Mouse (Mus musculus) gastrocnemius, adult 18-20 months (tissue): ENCODE measurements around the gene Pde4b. TPM values are rescaled to one million over a fixed set of nuclear protein-coding genes. Genes with fewer than 3 reads are reported as not detected.

Experiments used
- DNase-seq: peaks from one replicate; pipeline ENCODE4 v3.0.0; 2021; ENCODE audit warnings: low spot score
- total RNA-seq, 2 experiments: library from RNA; stranded (reverse); gene quantifications; 2 replicates each; pipeline ENCODE4 v1.2.3; 2021

Pde4b gene
- total RNA-seq, 2 experiments from 2014 or later = 74.5 to 102 TPM

- peak; percentile 88 for DNase-seq
These were observed 482.8 kb downstream of the Pde4b start for GRCm38 (mm10) chr4:102569950-102570765.

DNA sequence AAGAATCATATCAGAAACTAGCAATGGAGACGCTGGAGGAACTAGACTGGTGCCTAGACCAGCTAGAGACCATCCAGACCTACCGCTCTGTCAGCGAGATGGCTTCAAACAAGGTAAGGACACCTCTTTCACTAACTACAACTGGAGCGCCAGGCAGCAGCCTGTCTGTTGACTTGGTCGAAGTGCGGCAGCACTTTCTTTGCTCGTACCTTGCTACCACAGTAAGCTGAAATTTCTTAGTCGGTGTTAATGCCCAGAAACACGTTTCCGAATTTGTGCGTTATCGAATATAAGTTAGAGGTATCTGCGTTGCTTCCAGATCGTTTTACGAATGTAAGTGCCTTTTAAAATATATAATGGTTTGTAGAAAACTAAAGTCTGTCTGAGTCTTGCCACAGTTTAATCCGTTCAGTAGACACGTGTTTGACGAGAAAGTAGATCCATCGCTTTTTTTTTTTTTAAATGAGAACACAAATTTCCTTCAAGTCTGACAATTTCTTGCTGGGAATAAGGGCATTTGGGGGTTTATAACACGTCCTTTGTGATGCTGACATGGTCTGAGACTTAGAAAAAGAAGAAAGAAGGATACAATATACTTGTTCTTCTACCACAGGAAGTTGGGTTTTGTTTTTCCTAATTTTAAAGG lies 483.5 kb downstream of the Pde4b start:
- no peak for DNase-seq

DNA sequence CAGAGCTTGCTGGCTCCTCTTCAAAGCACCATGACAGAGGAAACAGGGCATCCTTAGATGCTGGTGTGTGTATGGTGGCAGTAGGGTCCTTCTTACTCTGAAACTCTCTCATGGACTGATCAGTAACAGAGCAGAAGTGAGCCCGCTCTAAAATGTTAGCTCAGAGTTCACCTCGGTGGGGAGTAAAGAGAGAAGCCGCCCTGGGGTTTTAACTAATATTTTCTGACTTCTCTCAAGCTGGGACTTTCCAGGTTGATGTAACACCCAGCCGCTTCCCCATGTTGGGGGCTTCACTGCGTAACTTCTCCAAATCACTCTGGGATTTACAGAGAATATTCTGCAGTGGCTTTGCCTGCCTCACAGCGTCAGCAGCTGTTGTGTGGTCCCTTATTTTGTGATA lies 484.7 kb downstream of the Pde4b start:
- DNase-seq = no peak

- DNase-seq = no peak
These were observed 485.2 kb downstream of the Pde4b start for GRCm38 (mm10) chr4:102572591-102572990.

GRCm38 (mm10) chr4:102573361-102573781 lies 486.0 kb downstream of the Pde4b start:
- peak; percentile 62 for DNase-seq

GRCm38 (mm10) chr4:102574226-102574625 lies 486.9 kb downstream of the Pde4b start:
- DNase-seq = peak; percentile 92

- no peak for DNase-seq
These were observed 487.4 kb downstream of the Pde4b start for GRCm38 (mm10) chr4:102574666-102575254.

DNA sequence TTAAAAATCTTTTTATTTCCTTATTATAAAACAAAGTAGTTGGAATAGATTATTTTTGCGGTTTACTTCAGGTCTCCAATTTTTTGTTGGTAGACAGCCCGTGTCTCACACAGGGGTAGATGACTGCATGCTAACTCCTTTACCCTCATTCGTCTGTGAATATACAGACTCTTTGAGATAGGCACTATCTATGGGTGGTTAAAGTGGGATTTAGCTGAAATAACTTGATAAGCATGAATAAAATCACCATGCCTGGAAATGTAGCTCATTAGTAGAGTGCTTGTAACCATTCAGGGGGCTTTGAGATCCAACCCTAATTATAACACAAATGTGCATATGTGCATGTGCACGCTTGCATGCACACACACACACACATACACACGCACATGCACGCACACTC lies 488.8 kb downstream of the Pde4b start:
- DNase-seq = no peak

GRCm38 (mm10) chr4:102577636-102578035 lies 490.3 kb downstream of the Pde4b start:
- no peak for DNase-seq

DNA sequence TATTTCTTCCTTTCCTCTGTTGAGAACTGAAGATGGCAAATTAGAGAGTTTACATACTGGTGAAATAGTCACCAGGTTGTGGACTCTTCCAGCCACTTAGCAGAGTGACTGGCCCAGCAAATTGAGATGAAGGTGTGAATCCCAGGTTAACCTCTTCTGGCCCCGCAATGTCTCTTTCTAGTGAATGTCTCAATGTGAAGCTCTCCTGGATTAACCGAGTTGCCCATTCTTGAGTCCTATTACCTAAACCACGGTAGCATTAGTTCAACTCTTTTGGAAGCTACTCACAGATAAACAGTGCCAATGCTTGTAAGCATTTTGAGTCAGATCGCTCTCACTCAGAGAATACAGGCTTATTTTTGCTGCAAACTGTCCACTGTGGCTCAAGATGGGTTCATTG lies 491.7 kb downstream of the Pde4b start:
- DNase-seq = no peak

- DNase-seq = no peak
These were observed 492.4 kb downstream of the Pde4b start for GRCm38 (mm10) chr4:102579746-102580145.

DNA sequence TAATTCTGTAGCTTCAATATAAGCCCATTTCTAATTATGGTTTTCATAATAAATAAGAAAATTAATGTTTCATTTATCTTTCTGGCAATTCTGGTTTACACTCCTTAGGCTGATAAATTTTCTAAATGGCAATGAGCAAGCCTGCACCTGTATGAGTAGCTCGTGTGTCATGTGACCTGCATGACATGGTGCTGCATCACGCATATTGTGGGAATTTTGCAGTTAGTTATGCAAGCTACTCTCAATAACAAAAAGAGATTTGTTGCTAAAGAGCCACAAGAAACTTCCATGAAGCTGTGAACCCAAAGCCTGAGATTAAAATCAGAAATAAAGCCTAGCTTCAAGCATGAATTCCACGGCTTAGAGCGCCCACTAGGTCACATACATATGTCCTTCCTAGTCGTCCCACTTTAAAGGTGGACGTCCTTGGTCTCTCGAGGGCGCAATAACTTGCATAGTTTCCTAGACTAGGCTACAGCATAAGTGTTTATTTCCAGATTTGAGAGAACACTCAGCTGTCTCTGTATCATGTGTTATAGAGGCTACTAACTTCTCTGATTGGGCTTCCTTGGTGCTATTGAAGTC lies 494.9 kb downstream of the Pde4b start:
- no peak for DNase-seq

DNA sequence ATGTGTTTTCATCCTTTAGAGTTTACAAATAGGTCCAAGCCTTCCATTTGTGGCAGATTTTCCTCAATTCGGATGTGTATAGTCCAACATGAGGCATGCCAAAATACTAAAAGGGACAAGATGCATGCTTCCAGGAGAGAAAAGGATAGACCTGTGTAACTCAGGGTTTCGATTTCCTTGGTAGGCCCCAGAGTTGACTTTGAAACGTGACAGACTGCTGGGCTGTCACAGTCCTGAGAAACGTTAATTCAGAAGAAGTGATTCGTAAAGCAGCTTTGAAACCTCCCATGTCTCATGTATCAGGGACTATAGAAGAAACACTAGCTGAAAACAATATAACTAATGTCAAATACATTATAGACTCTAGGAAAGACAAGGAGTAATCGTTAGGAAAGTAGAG lies 495.6 kb downstream of the Pde4b start:
- DNase-seq = no peak

- DNase-seq = no peak
These were observed 496.1 kb downstream of the Pde4b start for GRCm38 (mm10) chr4:102583469-102583868.

DNA sequence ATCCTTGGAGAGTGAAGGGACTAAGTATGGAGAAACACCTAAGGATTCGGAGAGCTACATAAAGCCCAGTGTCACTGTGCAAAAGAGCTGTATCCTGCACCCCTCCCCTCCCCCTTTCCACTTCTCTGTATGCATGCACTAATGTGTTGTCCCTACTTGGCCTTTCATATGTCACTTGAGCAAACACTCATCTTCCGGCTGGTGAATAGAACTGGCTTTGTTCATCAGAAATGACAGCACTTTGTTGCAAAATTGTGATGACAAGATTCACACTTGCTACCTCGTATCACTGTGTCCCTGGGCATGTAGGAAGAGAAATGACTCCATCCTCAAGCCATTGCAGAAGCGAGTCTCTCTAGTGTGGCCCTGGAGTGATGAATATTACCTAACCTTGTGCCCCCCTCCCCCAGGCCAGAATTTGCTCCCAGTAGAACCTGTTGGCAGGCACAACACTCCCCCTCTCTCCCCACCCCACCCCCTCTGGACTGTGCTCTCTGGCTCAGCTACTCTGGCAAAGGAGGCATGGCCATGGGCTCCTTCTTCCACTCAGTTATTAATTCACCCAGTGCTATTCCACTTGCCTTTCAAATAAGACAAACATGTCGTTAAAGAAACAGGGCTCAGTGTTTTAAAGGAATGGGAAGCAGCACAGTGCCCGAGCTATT lies 497.4 kb downstream of the Pde4b start:
- no peak for DNase-seq

DNA sequence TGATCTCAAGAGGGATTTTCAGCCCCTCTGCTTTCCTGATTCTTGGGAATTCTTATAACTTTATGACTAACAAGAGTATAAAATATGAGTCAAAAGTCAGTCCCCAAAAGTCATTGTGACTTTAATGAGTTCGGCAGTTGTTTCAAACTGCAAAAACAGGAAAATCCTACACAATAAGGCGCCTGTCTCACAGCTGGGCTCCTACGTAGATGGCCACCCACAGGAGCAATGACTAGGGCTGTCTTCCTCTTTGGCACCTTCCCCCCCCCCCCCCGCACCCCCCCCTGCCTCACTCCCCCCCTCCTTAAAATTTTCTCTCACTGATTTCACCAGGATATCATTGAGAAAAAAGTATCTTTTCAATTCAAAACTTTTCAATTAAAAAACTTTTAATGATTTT lies 498.2 kb downstream of the Pde4b start:
- DNase-seq = no peak

DNA sequence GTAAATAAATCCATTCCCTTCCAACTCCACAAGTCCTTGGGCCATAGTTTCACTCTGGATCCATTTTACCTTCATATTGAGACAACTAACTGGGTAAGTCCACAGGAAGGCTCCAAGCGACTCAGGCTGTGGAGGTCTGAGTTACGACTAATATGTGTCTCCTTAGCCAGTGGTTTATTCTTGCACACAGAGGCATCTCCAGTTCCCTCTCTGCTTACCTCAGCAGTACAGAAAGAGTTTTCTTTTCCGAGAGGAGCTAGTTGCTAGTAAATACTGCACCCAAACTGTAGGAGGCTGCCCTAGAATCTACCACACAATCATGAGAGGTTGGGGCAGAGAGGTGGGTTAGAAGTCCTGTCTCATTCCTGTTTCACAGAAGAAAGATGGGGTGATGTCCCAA lies 499.4 kb downstream of the Pde4b start:
- no peak for DNase-seq

DNA sequence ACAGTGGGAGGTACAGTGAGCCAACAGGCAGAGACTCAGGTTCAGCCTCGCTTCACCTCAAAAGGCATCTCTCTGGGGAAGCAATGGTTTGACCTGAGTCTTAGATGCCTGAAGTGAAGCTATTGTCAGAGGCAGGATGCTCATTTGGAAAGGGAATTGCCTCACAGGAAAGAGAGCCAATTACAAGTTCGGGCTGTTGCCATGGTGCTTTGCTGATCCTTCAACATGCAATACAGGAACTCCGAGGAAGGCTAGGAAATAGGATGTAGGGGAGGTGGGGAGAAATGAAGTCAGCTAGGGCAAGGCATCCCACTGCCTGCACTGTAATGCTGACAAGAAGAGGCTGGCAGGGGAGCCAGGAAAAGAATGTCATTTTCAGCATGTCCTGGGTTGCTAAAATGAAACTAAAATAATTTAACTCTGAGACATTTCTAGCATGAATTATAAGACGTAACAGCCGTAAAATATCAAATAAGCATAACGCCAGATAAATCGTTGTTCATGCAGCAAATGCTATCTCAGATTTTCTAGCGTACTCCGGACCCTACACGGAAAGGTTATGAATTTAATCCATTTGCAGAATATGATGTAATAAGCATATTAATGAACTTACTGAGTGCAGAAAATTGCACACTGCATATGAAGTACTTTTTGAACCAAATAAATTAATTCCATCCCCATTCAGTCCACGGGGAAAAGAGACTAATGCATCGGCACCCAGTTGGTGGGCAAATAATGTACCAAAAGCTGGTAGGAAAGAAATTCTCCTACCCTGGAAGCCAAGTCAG lies 501.5 kb downstream of the Pde4b start:
- DNase-seq = no peak

GRCm38 (mm10) chr4:102589537-102590031 lies 502.2 kb downstream of the Pde4b start:
- DNase-seq = no peak

DNA sequence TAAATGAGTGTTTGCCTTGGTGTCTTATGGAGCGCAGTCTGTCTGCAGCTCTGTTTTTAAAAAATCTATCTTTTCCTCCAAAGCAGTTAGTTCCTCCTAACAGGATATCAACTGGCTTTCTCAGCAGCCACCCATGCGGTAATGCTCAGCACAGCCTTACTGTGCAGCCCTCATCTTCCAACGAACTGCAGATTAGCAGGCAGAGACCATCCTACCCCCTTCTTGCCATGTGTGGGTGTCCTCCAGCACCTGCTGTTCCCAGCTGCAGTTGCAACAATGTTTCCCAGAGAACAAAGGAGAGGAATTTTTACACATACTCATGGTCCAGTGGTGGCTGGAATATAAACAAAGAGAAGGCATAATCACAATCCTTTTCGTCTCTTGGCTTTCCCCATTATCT lies 504.5 kb downstream of the Pde4b start:
- no peak for DNase-seq

- DNase-seq = no peak
These were observed 505.2 kb downstream of the Pde4b start for GRCm38 (mm10) chr4:102592541-102592940.
